14 mouse cellular contexts compared by ENCODE assay signal in the genomic region with DNA sequence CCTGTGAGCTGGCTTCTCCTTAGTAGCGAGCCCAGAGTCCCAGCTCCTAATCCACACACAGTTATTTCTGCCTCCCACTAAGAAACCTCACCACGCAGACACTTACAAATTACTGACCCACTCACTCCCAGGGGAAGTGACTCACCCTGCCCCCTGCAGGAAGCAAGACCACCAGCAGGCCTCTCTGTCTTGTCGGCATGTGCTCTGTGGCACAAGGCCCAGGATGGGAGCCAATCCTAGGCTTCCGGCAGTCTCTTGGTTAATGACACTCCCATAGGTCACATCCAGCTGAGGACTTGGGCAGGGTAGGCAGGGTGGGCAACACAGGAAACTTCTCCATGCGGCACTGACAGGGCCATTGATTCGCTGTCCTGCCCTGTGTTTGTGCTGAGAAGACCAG. TPM values are rescaled to one million over a fixed set of nuclear protein-coding genes. Genes with fewer than 3 reads are reported as not detected.
DNase-seq lines count a peak whose midpoint lies in the region; ATAC-seq and TF ChIP-seq lines count a peak whose summit lies in the region.
"Had no signal": no experiment of that assay in that cellular context is flagged by ENCODE, and none has a peak within 500 bp of the region (broad histone marks: within the 10 kb centered on the region; RNA-seq: fewer than 3 reads in every experiment).

No protein-coding gene starts in this region.

- H3K9me3 ChIP-seq in heart, embryonic 11.5 days (replicated peaks; ENCODE audit: control insufficient read depth, low read length) = no peaks in the 10 kb centered on the region
- no peaks in the 10 kb centered on the region for H3K9me3 ChIP-seq in E14TG2a.4 (ENCODE audit: low read length)
- H3K9me3 ChIP-seq: G1E had no signal

- peak; percentile 39 for TF ChIP-seq CTCF in heart, adult 2 months (IDR thresholded peaks at IDR 0.05)
- TF ChIP-seq CTCF in E14TG2a.4 (conservative IDR thresholded peaks at IDR 0.05; ENCODE audit: low read length) = peak; percentile 43

- H3K4me2 ChIP-seq in heart, embryonic 11.5 days = no peak overlapping the region

- ATAC-seq in heart, embryonic 11.5 days (replicated peaks; ENCODE audit: insufficient number of reproducible peaks, low FRiP score, low TSS enrichment) = no peak

- no peak overlapping the region for H3K27ac ChIP-seq in heart, adult 2 months
- H3K27ac ChIP-seq in heart, embryonic 11.5 days (ENCODE audit: low read depth, low read length) = no peak overlapping the region

- no peak overlapping the region for H3K4me3 ChIP-seq in heart, adult 2 months
- H3K4me3 ChIP-seq in heart, embryonic 11.5 days (ENCODE audit: low read depth, low read length) = no peak overlapping the region
- no peak overlapping the region for H3K4me3 ChIP-seq in E14TG2a.4 (replicated peaks; ENCODE audit: low read length)

- H3K4me1 ChIP-seq in heart, adult 2 months (ENCODE audit: control insufficient read depth, insufficient read depth, low read length) = peaks cover 14% of the 10 kb centered on the region
- H3K4me1 ChIP-seq in heart, embryonic 11.5 days (ENCODE audit: control insufficient read depth, insufficient read depth, low read length) = no peaks in the 10 kb centered on the region
- H3K4me1 ChIP-seq in E14TG2a.4 (replicated peaks; ENCODE audit: low read depth, low read length) = peaks cover 88% of the 10 kb centered on the region

- no peaks in the 10 kb centered on the region for H3K27me3 ChIP-seq in heart, adult 2 months (ENCODE audit: control insufficient read depth, insufficient read depth, low read length)
- H3K27me3 ChIP-seq in heart, embryonic 11.5 days (ENCODE audit: control insufficient read depth, insufficient read depth, low read length) = no peaks in the 10 kb centered on the region
- no peaks in the 10 kb centered on the region for H3K27me3 ChIP-seq in E14TG2a.4 (ENCODE audit: insufficient read depth, low read length)

- H3K79me2 ChIP-seq in heart, adult 2 months (replicated peaks; ENCODE audit: control insufficient read depth, insufficient read depth, low read length) = no peaks in the 10 kb centered on the region

- intact Hi-C loops in heart, adult 2 months (cut with DNase I) = no loop called here
- intact Hi-C loops in left cerebral cortex, postnatal 4 days (cut with DNase I) = no loop called here

- 46% methylated on average over 6 of the region's 6 CpGs for WGBS in heart, adult 2 months
- 71% methylated on average over 6 of the region's 6 CpGs for WGBS in heart, embryonic 11.5 days (ENCODE audit: insufficient replicate concordance)

- H3K9ac ChIP-seq in heart, adult 2 months (ENCODE audit: low read depth, low read length) = no peak overlapping the region
- H3K9ac ChIP-seq in heart, embryonic 11.5 days (ENCODE audit: low read depth, low read length) = no peak overlapping the region

- DNase-seq in heart, adult 2 months = no peak
- DNase-seq in left cerebral cortex, postnatal 4 days = peak; percentile 62
- DNase-seq in left cerebral cortex, adult 9 months (ENCODE audit: low spot score in 2 of 2) = no peak
- DNase-seq in R1 (ENCODE audit: low read depth, low spot score) = peak; percentile 73
- no peak for DNase-seq in urinary bladder, postnatal 4 days (ENCODE audit: low spot score in 2 of 2)
- no peak for DNase-seq in frontal cortex, postnatal 36 days (ENCODE audit: low spot score in 2 of 2)
- DNase-seq: layer of hippocampus, postnatal 36 days had no signal

- TF ChIP-seq POLR2A in heart, adult 2 months (IDR thresholded peaks at IDR 0.05; ENCODE audit: insufficient read depth, low read depth, low read length) = no peak

- TF ChIP-seq EP300 in heart, adult 2 months (IDR thresholded peaks at IDR 0.05; ENCODE audit: insufficient read depth, low read depth, low read length) = no peak

- H3K36me3 ChIP-seq in heart, adult 2 months (ENCODE audit: control insufficient read depth, insufficient read depth, low read length) = no peaks in the 10 kb centered on the region
- peaks cover 22% of the 10 kb centered on the region for H3K36me3 ChIP-seq in heart, embryonic 11.5 days (ENCODE audit: control insufficient read depth, insufficient read depth, low read length)
- H3K36me3 ChIP-seq in E14TG2a.4 (ENCODE audit: insufficient read depth, low read length) = peaks cover 76% of the 10 kb centered on the region

RNA-seq across cellular contexts. Expression of gene AI413582, which starts 11.9 kb away (rescaled TPM):
- 1 to 10 TPM; 9.1 TPM for total RNA-seq in heart, adult 2 months (2021)
- 14.1 and 22.4 TPM in 2 replicates for polyA plus RNA-seq in heart, adult 2 months (2012; rRNA removed)
- 18.1 and 18.3 TPM in 2 replicates for polyA plus RNA-seq in heart, embryonic 11.5 days (2014; fragmentation: Nextera tagmentation; extraction: Ambion mirVana)
- 10 to 100 TPM; 61.2 to 61.6 TPM for total RNA-seq in left cerebral cortex, postnatal 4 days (2021)

RNA-seq across cellular contexts. Expression of gene Hmga1, which starts 21.2 kb away (rescaled TPM):
- total RNA-seq in heart, adult 2 months (2021) = 10 to 100 TPM; 47.5 to 48.2 TPM
- 73.8 and 78.0 TPM in 2 replicates for polyA plus RNA-seq in heart, adult 2 months (2012; rRNA removed)
- polyA plus RNA-seq in heart, embryonic 11.5 days (2014; fragmentation: Nextera tagmentation; extraction: Ambion mirVana) = 261 and 278 TPM in 2 replicates
- 10 to 100 TPM; 43.6 to 45.5 TPM for total RNA-seq in left cerebral cortex, postnatal 4 days (2021)

RNA-seq across cellular contexts. Expression of gene Nudt3, which starts 45.8 kb away (rescaled TPM):
- 100 to 1,000 TPM; 330 to 346 TPM for total RNA-seq in heart, adult 2 months (2021)
- polyA plus RNA-seq in heart, adult 2 months (2012; rRNA removed) = 143 and 189 TPM in 2 replicates
- 38.8 and 47.4 TPM in 2 replicates for polyA plus RNA-seq in heart, embryonic 11.5 days (2014; fragmentation: Nextera tagmentation; extraction: Ambion mirVana)
- 100 to 1,000 TPM; 506 to 527 TPM for total RNA-seq in left cerebral cortex, postnatal 4 days (2021)

RNA-seq across cellular contexts. Expression of gene Grm4, which starts 56.3 kb away (rescaled TPM):
- under 1 TPM; 0.13 to 0.16 TPM for total RNA-seq in heart, adult 2 months (2021)
- polyA plus RNA-seq in heart, adult 2 months (2012; rRNA removed) = 0.47 and 0.53 TPM in 2 replicates
- 0.06 and 0.07 TPM in 2 replicates for polyA plus RNA-seq in heart, embryonic 11.5 days (2014; fragmentation: Nextera tagmentation; extraction: Ambion mirVana)
- 10 to 100 TPM; 14.4 to 18.2 TPM for total RNA-seq in left cerebral cortex, postnatal 4 days (2021)
- polyA plus RNA-seq: G1E had no signal

RNA-seq across cellular contexts. Expression of gene RPS10-NUDT3, which starts 57.6 kb away (rescaled TPM):
- not detected for total RNA-seq in heart, adult 2 months (2021)
- not detected in 2 replicates for polyA plus RNA-seq in heart, adult 2 months (2012; rRNA removed)
- not detected in 2 replicates for polyA plus RNA-seq in heart, embryonic 11.5 days (2014; fragmentation: Nextera tagmentation; extraction: Ambion mirVana)
- total RNA-seq in left cerebral cortex, postnatal 4 days (2021) = not detected
- total RNA-seq: G1E; layer of hippocampus, postnatal 36 days had no signal
- polyA plus RNA-seq: forebrain, embryonic 11.5 days; G1E; gonadal fat pad, adult 2 months; lung, embryonic 16.5 days; neural tube, embryonic 14.5 days had no signal

Comparison
In these comparisons a context has a peak if more than half of its experiments do, and no peak if none do; other contexts are left out.
1. DNase-seq: peak in left cerebral cortex, postnatal 4 days (single experiment) and R1 (single experiment); none in heart, adult 2 months (0 of 2), left cerebral cortex, adult 9 months (0 of 2), urinary bladder, postnatal 4 days (0 of 2) and frontal cortex, postnatal 36 days (0 of 2).
2. RNA of gene AI413582, which starts 11.9 kb away (total RNA-seq): 61.2 to 61.6 TPM in left cerebral cortex, postnatal 4 days; 9.1 TPM in heart, adult 2 months; every median in the first group is over 4 times any median in the second.